Mouse (Mus musculus): ENCODE data around the gene Slc1a4. TPM values are rescaled to one million over a fixed set of nuclear protein-coding genes. Genes with fewer than 3 reads are reported as not detected.

The Slc1a4 gene
- polyA plus RNA-seq (2012; rRNA removed): 3.6 and 4.6 TPM in 2 replicates

GRCm38 (mm10) chr11:20332561-20333514 lies at the start of gene Slc1a4:
Gene Slc1a4 (minus strand): TSS chr11:20332713.

Other genes starting within 250 kb of the Slc1a4 start
- gene Actr2, start 219.8 kb downstream of the Slc1a4 start, polyA plus RNA-seq (2012; rRNA removed): 34.1 and 42.6 TPM in 2 replicates
- gene Rab1a, start 131.3 kb downstream of the Slc1a4 start, polyA plus RNA-seq (2012; rRNA removed): 49.7 and 60.7 TPM in 2 replicates
- 4.1 and 4.5 TPM in 2 replicates for gene Cep68, start 83.3 kb downstream of the Slc1a4 start, polyA plus RNA-seq (2012; rRNA removed)
- 10.6 and 12.5 TPM in 2 replicates for gene Sertad2, start 210.5 kb upstream of the Slc1a4 start, polyA plus RNA-seq (2012; rRNA removed)